ENCODE assay signal across 16 mouse cellular contexts in the genomic region with DNA sequence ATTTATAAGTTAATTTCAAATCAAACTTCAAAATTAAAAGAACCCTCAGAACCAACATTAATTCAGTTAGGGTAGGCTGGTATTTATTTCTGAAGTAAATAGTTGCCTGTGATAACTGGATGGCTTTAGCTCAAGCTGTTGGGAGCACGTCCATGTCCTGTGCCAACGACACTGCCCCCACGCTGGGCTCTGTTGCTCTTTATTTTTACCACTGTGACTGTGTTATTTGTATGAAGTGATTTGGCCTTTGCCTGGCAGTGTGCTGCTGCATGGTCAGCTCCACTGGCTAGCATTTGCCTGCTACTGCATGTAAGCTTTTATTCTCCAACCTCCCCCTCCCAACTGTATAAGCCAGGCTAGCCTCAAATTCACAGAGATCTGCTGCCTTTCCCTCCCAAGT.
DNase-seq lines count a peak whose midpoint lies in the region; ATAC-seq and TF ChIP-seq lines count a peak whose summit lies in the region.
"Had no signal": no experiment of that assay in that cellular context is flagged by ENCODE, and none has a peak within 500 bp of the region (broad histone marks: within the 10 kb centered on the region; RNA-seq: fewer than 3 reads in every experiment).

No protein-coding gene starts in this region.

- no peak overlapping the region for H3K4me3 ChIP-seq in heart, embryonic 12.5 days
- no peak overlapping the region for H3K4me3 ChIP-seq in heart, embryonic 10.5 days
- no peak overlapping the region for H3K4me3 ChIP-seq in lung, embryonic 14.5 days (ENCODE audit: low read depth, low read length)
- no peak overlapping the region for H3K4me3 ChIP-seq in lung, postnatal 0 days (ENCODE audit: low read depth, low read length)
- no peak overlapping the region for H3K4me3 ChIP-seq in intestine, postnatal 0 days (ENCODE audit: low read depth, low read length)
- H3K4me3 ChIP-seq: embryonic facial prominence, embryonic 15.5 days; lung, embryonic 15.5 days; megakaryocyte, embryonic 14.5 days; stomach, embryonic 15.5 days had no signal

- H3K9me3 ChIP-seq in heart, embryonic 12.5 days (replicated peaks), result no peaks in the 10 kb centered on the region
- H3K9me3 ChIP-seq in heart, embryonic 10.5 days, result no peaks in the 10 kb centered on the region
- no peaks in the 10 kb centered on the region for H3K9me3 ChIP-seq in lung, embryonic 14.5 days (ENCODE audit: low read depth, low read length)
- no peaks in the 10 kb centered on the region for H3K9me3 ChIP-seq in lung, postnatal 0 days (ENCODE audit: low read length)
- H3K9me3 ChIP-seq in intestine, postnatal 0 days (ENCODE audit: control insufficient read depth), result no peaks in the 10 kb centered on the region
- H3K9me3 ChIP-seq: embryonic facial prominence, embryonic 15.5 days; G1E; lung, embryonic 15.5 days; megakaryocyte, embryonic 14.5 days; stomach, embryonic 15.5 days had no signal

- DNase-seq in heart, embryonic 10.5 days (ENCODE audit: low spot score), result no peak
- DNase-seq in lung, embryonic 14.5 days, result peak; percentile 23
- no peak for DNase-seq in lung, postnatal 0 days (ENCODE audit: low spot score)
- peak; percentile 56 for DNase-seq in cerebellum, adult 9-11 months
- peak; percentile 54 to 66 for DNase-seq in heart, postnatal 10 days
- DNase-seq in kidney, postnatal 4 days, result no peak
- DNase-seq: adrenal gland, adult 8-10 months; right cerebral cortex, adult 18-20 months; thymus, postnatal 14 days had no signal

- no peaks in the 10 kb centered on the region for H3K27me3 ChIP-seq in heart, embryonic 12.5 days (replicated peaks)
- no peaks in the 10 kb centered on the region for H3K27me3 ChIP-seq in heart, embryonic 10.5 days (ENCODE audit: insufficient read depth, poor library complexity, severe bottlenecking)
- H3K27me3 ChIP-seq in lung, embryonic 14.5 days (ENCODE audit: insufficient read depth, low read length), result no peaks in the 10 kb centered on the region
- H3K27me3 ChIP-seq in lung, postnatal 0 days (replicated peaks; ENCODE audit: insufficient read depth, low read length), result no peaks in the 10 kb centered on the region
- H3K27me3 ChIP-seq in intestine, postnatal 0 days (replicated peaks; ENCODE audit: control insufficient read depth, insufficient read depth, low read length), result no peaks in the 10 kb centered on the region
- H3K27me3 ChIP-seq: embryonic facial prominence, embryonic 15.5 days; lung, embryonic 15.5 days; megakaryocyte, embryonic 14.5 days; stomach, embryonic 15.5 days had no signal

- TF ChIP-seq EP300 in lung, postnatal 0 days (IDR thresholded peaks at IDR 0.05), result no peak

- ATAC-seq in heart, embryonic 12.5 days (ENCODE audit: insufficient number of reproducible peaks, low FRiP score), result no peak
- no peak for ATAC-seq in lung, embryonic 14.5 days (ENCODE audit: insufficient read depth)
- ATAC-seq in lung, postnatal 0 days, result no peak
- no peak for ATAC-seq in intestine, postnatal 0 days

- no peak overlapping the region for H3K9ac ChIP-seq in heart, embryonic 12.5 days
- no peak overlapping the region for H3K9ac ChIP-seq in lung, embryonic 14.5 days
- no peak overlapping the region for H3K9ac ChIP-seq in lung, postnatal 0 days (replicated peaks; ENCODE audit: low read depth)
- no peak overlapping the region for H3K9ac ChIP-seq in intestine, postnatal 0 days (ENCODE audit: low read depth, low read length)
- H3K9ac ChIP-seq: embryonic facial prominence, embryonic 15.5 days; lung, embryonic 15.5 days; stomach, embryonic 15.5 days had no signal

- H3K36me3 ChIP-seq in heart, embryonic 12.5 days, result no peaks in the 10 kb centered on the region
- 0 out of 2 replicates have a peak, but pooled peaks cover 3% of the 10 kb centered on the region for H3K36me3 ChIP-seq in heart, embryonic 10.5 days
- peaks cover 6% of the 10 kb centered on the region; the same call in 1 of the 2 replicates for H3K36me3 ChIP-seq in lung, embryonic 14.5 days (ENCODE audit: insufficient read depth)
- H3K36me3 ChIP-seq in lung, postnatal 0 days (ENCODE audit: insufficient read depth, low read length), result no peaks in the 10 kb centered on the region
- H3K36me3 ChIP-seq in intestine, postnatal 0 days (ENCODE audit: control insufficient read depth, insufficient read depth), result peaks cover 9% of the 10 kb centered on the region; the same call in 1 of the 2 replicates
- H3K36me3 ChIP-seq: embryonic facial prominence, embryonic 15.5 days; lung, embryonic 15.5 days; stomach, embryonic 15.5 days had no signal

- H3K27ac ChIP-seq in heart, embryonic 12.5 days (ENCODE audit: poor library complexity, severe bottlenecking), result peak overlapping the region; percentile 13; the same call in 1 of the 2 replicates
- no peak overlapping the region for H3K27ac ChIP-seq in heart, embryonic 10.5 days
- no peak overlapping the region for H3K27ac ChIP-seq in lung, embryonic 14.5 days (ENCODE audit: low read depth)
- no peak overlapping the region for H3K27ac ChIP-seq in lung, postnatal 0 days (ENCODE audit: low read length)
- H3K27ac ChIP-seq in intestine, postnatal 0 days (ENCODE audit: low read depth, low read length), result no peak overlapping the region
- H3K27ac ChIP-seq: embryonic facial prominence, embryonic 15.5 days; lung, embryonic 15.5 days; stomach, embryonic 15.5 days had no signal

- peaks cover 72% of the 10 kb centered on the region for H3K4me1 ChIP-seq in heart, embryonic 12.5 days (replicated peaks)
- peaks cover 61% of the 10 kb centered on the region for H3K4me1 ChIP-seq in heart, embryonic 10.5 days
- H3K4me1 ChIP-seq in lung, embryonic 14.5 days (ENCODE audit: insufficient read depth), result 0 out of 2 replicates have a peak, but pooled peaks cover 3% of the 10 kb centered on the region
- H3K4me1 ChIP-seq in lung, postnatal 0 days (ENCODE audit: insufficient read depth, low read depth, low read length), result no peaks in the 10 kb centered on the region; the same call in 1 of the 2 replicates
- no peaks in the 10 kb centered on the region for H3K4me1 ChIP-seq in intestine, postnatal 0 days (replicated peaks; ENCODE audit: control insufficient read depth, insufficient read depth, low read length)

- WGBS in heart, embryonic 12.5 days, result 67% methylated on average over 3 of the region's 3 CpGs
- WGBS in heart, embryonic 10.5 days, result 80% methylated on average over 3 of the region's 3 CpGs
- 84% methylated on average over 3 of the region's 3 CpGs for WGBS in lung, embryonic 14.5 days
- whole genome bisulfite sequencing in lung, postnatal 0 days, result 55% methylated on average over 3 of the region's 3 CpGs
- WGBS in intestine, postnatal 0 days, result 88% methylated on average over 3 of the region's 3 CpGs

- intact Hi-C loops in heart, postnatal 10 days (cut with DNase I), result no loop called here

- H3K4me2 ChIP-seq in heart, embryonic 12.5 days, result no peak overlapping the region
- no peak overlapping the region for H3K4me2 ChIP-seq in lung, embryonic 14.5 days
- H3K4me2 ChIP-seq in lung, postnatal 0 days (replicated peaks; ENCODE audit: low read depth, low read length), result no peak overlapping the region
- H3K4me2 ChIP-seq in intestine, postnatal 0 days (replicated peaks; ENCODE audit: low read depth), result no peak overlapping the region
- H3K4me2 ChIP-seq: embryonic facial prominence, embryonic 15.5 days; lung, embryonic 15.5 days; stomach, embryonic 15.5 days had no signal

- TF ChIP-seq CTCF in lung, embryonic 14.5 days (IDR thresholded peaks at IDR 0.05; ENCODE audit: low read depth), result no peak
- TF ChIP-seq CTCF in lung, postnatal 0 days (IDR thresholded peaks at IDR 0.05), result no peak
- TF ChIP-seq CTCF in intestine, postnatal 0 days (IDR thresholded peaks at IDR 0.05; ENCODE audit: low read depth), result no peak

Comparison
In these comparisons a context has a peak if more than half of its experiments do, and no peak if none do; other contexts are left out.
1. DNase-seq: peak in lung, embryonic 14.5 days (single experiment), cerebellum, adult 9-11 months (single experiment) and heart, postnatal 10 days (2 of 2); none in heart, embryonic 10.5 days (single experiment), lung, postnatal 0 days (single experiment) and kidney, postnatal 4 days (0 of 2).